21 mouse cellular contexts compared by ENCODE assay signal in the genomic region with DNA sequence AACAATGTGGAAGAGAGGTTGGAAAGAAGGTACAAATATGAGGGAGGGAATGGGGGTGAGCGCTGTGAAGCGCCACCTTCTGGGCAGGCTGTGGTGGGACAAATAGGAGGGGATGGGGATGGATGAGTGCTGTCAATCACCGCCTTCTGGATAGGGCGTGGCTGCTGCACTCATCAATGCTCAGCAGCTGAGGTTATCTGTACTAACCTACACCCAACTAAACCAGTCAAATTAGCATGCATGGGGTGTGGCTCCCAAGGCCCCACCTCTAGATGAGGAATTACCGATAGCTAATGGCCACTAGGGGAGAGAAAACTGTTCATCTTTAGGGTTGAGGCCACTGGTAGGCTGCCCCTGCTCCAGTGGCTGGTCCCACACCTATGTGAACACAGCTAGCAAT.
DNase-seq lines count a peak whose midpoint lies in the region; ATAC-seq and TF ChIP-seq lines count a peak whose summit lies in the region.
"Had no signal": no experiment of that assay in that cellular context is flagged by ENCODE, and none has a peak within 500 bp of the region (broad histone marks: within the 10 kb centered on the region; RNA-seq: fewer than 3 reads in every experiment).

No protein-coding gene starts in this region.

- no peak for TF ChIP-seq POLR2A in ES-Bruce4 (IDR thresholded peaks at IDR 0.05; ENCODE audit: insufficient read depth, low read length)

- no peak for TF ChIP-seq EP300 in liver, postnatal 0 days (IDR thresholded peaks at IDR 0.05; ENCODE audit: low read depth)
- no peak for TF ChIP-seq EP300 in ES-Bruce4 (IDR thresholded peaks at IDR 0.05; ENCODE audit: insufficient read depth, low read depth, low read length)

- no peak for TF ChIP-seq CTCF in liver, postnatal 0 days (IDR thresholded peaks at IDR 0.05; ENCODE audit: low read depth)
- peak; percentile 67 for TF ChIP-seq CTCF in ES-Bruce4 (IDR thresholded peaks at IDR 0.05; ENCODE audit: low read depth, low read length)

- H3K4me2 ChIP-seq in liver, embryonic 12.5 days = no peak overlapping the region
- no peak overlapping the region for H3K4me2 ChIP-seq in liver, postnatal 0 days (ENCODE audit: low read depth, low read length)
- H3K4me2 ChIP-seq: heart, embryonic 13.5 days; kidney, embryonic 15.5 days; liver, embryonic 15.5 days had no signal

- no peak overlapping the region for H3K27ac ChIP-seq in liver, embryonic 12.5 days
- no peak overlapping the region for H3K27ac ChIP-seq in liver, postnatal 0 days (ENCODE audit: low read depth)
- H3K27ac ChIP-seq in ES-Bruce4 (ENCODE audit: insufficient read depth, low read length) = no peak overlapping the region
- H3K27ac ChIP-seq: forebrain, embryonic 10.5 days; gastrocnemius, adult 2 months; kidney, embryonic 15.5 days; liver, embryonic 15.5 days had no signal

- H3K27me3 ChIP-seq in liver, embryonic 12.5 days (replicated peaks) = no peaks in the 10 kb centered on the region
- H3K27me3 ChIP-seq in liver, postnatal 0 days (ENCODE audit: insufficient read depth, low read length) = no peaks in the 10 kb centered on the region
- H3K27me3 ChIP-seq in ES-Bruce4 (ENCODE audit: control insufficient read depth, insufficient read depth, low read length, poor library complexity, severe bottlenecking) = no peaks in the 10 kb centered on the region
- H3K27me3 ChIP-seq: heart, embryonic 13.5 days; kidney, embryonic 15.5 days; liver, embryonic 15.5 days had no signal

- peak; percentile 89 for DNase-seq in heart, adult 11 months
- DNase-seq in heart, postnatal 25 days (ENCODE audit: low spot score) = no peak
- DNase-seq in liver, postnatal 0 days = no peak
- DNase-seq in ZHBTc4 (ENCODE audit: low read depth, low spot score) = peak; percentile 81
- no peak for DNase-seq in gastrocnemius, postnatal 4 days (ENCODE audit: low spot score in 2 of 2)
- DNase-seq in cerebellum, postnatal 4 days (ENCODE audit: low spot score in 2 of 2) = no peak
- DNase-seq: adrenal gland, postnatal 14 days; cerebellum, adult 11 months; cerebellum, postnatal 14 days; embryo, embryonic 11 days; gastrocnemius, adult 2 months; heart, postnatal 36 days; retina, postnatal 1 day; thymus, postnatal 25 days had no signal

- H3K9ac ChIP-seq in liver, embryonic 12.5 days = no peak overlapping the region
- H3K9ac ChIP-seq in liver, postnatal 0 days (replicated peaks) = no peak overlapping the region
- H3K9ac ChIP-seq in ES-Bruce4 (ENCODE audit: low read depth, poor library complexity, severe bottlenecking) = no peak overlapping the region
- H3K9ac ChIP-seq: heart, embryonic 13.5 days; kidney, embryonic 15.5 days; liver, embryonic 15.5 days had no signal

- H3K36me3 ChIP-seq in liver, embryonic 12.5 days = no peaks in the 10 kb centered on the region
- H3K36me3 ChIP-seq in liver, postnatal 0 days (replicated peaks; ENCODE audit: insufficient read depth, low read length) = no peaks in the 10 kb centered on the region
- H3K36me3 ChIP-seq in ES-Bruce4 (ENCODE audit: control insufficient read depth, insufficient read depth, low read length, poor library complexity, severe bottlenecking) = no peaks in the 10 kb centered on the region
- H3K36me3 ChIP-seq: forebrain, embryonic 10.5 days; heart, embryonic 13.5 days; kidney, embryonic 15.5 days; liver, embryonic 15.5 days had no signal

- H3K9me3 ChIP-seq in liver, embryonic 12.5 days (replicated peaks) = no peaks in the 10 kb centered on the region
- H3K9me3 ChIP-seq in liver, postnatal 0 days (ENCODE audit: low read length) = no peaks in the 10 kb centered on the region
- no peaks in the 10 kb centered on the region for H3K9me3 ChIP-seq in ES-Bruce4 (replicated peaks; ENCODE audit: control insufficient read depth, insufficient read depth, low read length, poor library complexity, severe bottlenecking)
- H3K9me3 ChIP-seq: forebrain, embryonic 10.5 days; heart, embryonic 13.5 days; kidney, embryonic 15.5 days; liver, embryonic 15.5 days had no signal

- WGBS in liver, embryonic 12.5 days (ENCODE audit: insufficient replicate concordance) = 51% methylated on average over 5 of the region's 5 CpGs
- WGBS in liver, postnatal 0 days (ENCODE audit: insufficient replicate concordance) = 64% methylated on average over 5 of the region's 5 CpGs

- no peaks in the 10 kb centered on the region for H3K4me1 ChIP-seq in liver, embryonic 12.5 days
- no peaks in the 10 kb centered on the region for H3K4me1 ChIP-seq in liver, postnatal 0 days (ENCODE audit: insufficient read depth)
- H3K4me1 ChIP-seq in ES-Bruce4 (ENCODE audit: control insufficient read depth, insufficient read depth, low read length) = no peaks in the 10 kb centered on the region
- H3K4me1 ChIP-seq: liver, embryonic 15.5 days had no signal

- H3K4me3 ChIP-seq in liver, embryonic 12.5 days = no peak overlapping the region
- H3K4me3 ChIP-seq in liver, postnatal 0 days (ENCODE audit: low read depth, low read length) = no peak overlapping the region
- H3K4me3 ChIP-seq in ES-Bruce4 (ENCODE audit: low read depth, low read length) = no peak overlapping the region
- H3K4me3 ChIP-seq: forebrain, embryonic 10.5 days; gastrocnemius, adult 2 months; heart, embryonic 13.5 days; kidney, embryonic 15.5 days; liver, embryonic 15.5 days had no signal

- peak; percentile 63; the same call in 1 of the 2 replicates for ATAC-seq in liver, embryonic 12.5 days
- ATAC-seq in liver, postnatal 0 days = no peak
- ATAC-seq: inflammation-experienced regulatory T-cells, adult 6 months had no signal

- intact Hi-C loops in heart, postnatal 25 days (cut with DNase I) = no loop called here

Comparison
In these comparisons a context has a peak if more than half of its experiments do, and no peak if none do; other contexts are left out.
1. DNase-seq: peak in heart, adult 11 months (single experiment) and ZHBTc4 (single experiment); none in heart, postnatal 25 days (single experiment), liver, postnatal 0 days (single experiment), gastrocnemius, postnatal 4 days (0 of 2) and cerebellum, postnatal 4 days (0 of 2).